Mouse (Mus musculus) heart, postnatal 36 days (tissue): ENCODE results near the gene Cd3g. TPM values are rescaled to one million over a fixed set of nuclear protein-coding genes. Genes with fewer than 3 reads are reported as not detected.

Experiments
- DNase-seq, 2 experiments: peaks; one replicate each; pipeline ENCODE4 v3.0.0; 2021 to 2022
- intact Hi-C: fragments of 180-260 bp; cut with DNase I; formaldehyde crosslinking; loops from one replicate; pipeline ENCODE4 v1.15.1; 2025
- total RNA-seq, 2 experiments: library from RNA; stranded (reverse); gene quantifications; 2 replicates each; pipeline ENCODE4 v1.2.3; 2021

The Cd3g gene
- not detected for total RNA-seq

DNA sequence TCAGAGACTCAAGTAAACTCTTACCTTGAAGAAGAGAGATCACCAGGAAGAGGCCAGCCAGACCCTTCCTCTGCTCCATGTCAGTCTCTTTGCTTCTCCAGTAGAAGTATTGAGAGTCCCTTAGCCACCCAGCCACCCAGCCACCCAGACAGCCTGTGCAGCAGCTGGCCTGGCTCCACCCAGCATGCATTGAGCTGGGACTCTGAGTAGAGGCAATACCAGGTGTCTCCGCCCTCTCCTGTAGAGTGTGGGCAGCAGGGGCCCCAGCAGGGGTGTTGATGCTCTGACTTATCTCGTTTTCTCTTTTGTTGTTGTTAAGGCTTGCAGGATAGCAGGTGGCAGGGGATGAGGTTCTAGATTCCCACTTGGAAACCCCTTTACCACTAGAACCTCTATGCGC lies at the start of gene Cd3g:
Gene Cd3g, minus strand, starts transcription at position 190 of the 400 bp plus-strand sequence.
- intact Hi-C loops = no loop called here
- no peak for DNase-seq

GRCm38 (mm10) chr9:45027376-45027775 lies 47.1 kb upstream of the Cd3g start:
- intact Hi-C loops = no loop called here

GRCm38 (mm10) chr9:45024187-45024586 lies 44.0 kb upstream of the Cd3g start:
- intact Hi-C loops = no loop called here
- DNase-seq = no peak

More at GRCm38 (mm10) chr9:45027376-45027775, 47.1 kb upstream of the Cd3g start:
- DNase-seq = no peak

GRCm38 (mm10) chr9:45023638-45024037 lies 43.4 kb upstream of the Cd3g start:
- intact Hi-C loops = loop anchor here (1.0 kb wide), 1 partner anchor 25 kb away; no protein-coding TSS in a partner anchor
- DNase-seq = no peak

DNA sequence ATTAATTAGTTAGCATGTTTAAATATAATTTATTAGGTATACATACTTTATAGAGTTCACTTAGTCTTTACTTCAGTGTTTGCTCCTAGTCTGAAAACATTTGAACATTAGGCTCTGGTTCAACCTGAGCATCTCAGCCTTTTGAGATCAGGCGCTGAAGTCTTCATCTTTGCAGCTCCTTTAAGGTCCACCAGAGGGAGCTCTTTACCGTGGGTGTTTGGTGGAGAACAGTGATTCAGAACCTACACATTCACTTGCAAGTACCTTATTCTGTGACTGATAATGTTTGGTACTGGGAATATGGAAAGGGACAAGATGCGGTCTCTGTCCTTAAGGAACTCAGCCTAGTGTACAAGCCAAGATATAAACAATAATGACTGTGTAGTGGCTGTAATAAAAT lies 42.6 kb upstream of the Cd3g start:
- intact Hi-C loops = loop anchor here (1.0 kb wide), 2 partner anchors 26 to 124 kb away; no protein-coding TSS in a partner anchor
- DNase-seq = peak; percentile 44 to 53

DNA sequence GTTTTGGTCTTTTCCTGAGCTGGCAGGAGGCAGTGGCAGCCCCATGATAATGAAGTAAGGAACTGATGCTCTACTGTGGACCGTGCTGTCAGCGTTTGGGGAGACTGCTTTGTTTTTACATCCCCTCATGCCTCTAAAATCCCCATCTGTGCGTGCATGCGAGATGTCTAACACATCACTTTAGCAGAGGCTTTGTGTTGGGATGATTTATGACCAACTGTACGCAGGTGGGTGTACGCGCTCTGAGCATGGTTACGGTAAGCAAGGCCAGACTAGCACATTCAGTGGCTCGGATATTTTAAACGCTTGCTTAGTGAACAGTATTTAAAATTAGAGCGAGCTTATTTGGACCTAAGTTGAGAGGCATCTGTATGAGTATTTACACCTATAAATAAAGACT lies 37.8 kb upstream of the Cd3g start:
- intact Hi-C loops = no loop called here
- DNase-seq = no peak

- intact Hi-C loops = no loop called here
- no peak for DNase-seq
Measured at GRCm38 (mm10) chr9:45015841-45016240, 35.6 kb upstream of the Cd3g start.

DNA sequence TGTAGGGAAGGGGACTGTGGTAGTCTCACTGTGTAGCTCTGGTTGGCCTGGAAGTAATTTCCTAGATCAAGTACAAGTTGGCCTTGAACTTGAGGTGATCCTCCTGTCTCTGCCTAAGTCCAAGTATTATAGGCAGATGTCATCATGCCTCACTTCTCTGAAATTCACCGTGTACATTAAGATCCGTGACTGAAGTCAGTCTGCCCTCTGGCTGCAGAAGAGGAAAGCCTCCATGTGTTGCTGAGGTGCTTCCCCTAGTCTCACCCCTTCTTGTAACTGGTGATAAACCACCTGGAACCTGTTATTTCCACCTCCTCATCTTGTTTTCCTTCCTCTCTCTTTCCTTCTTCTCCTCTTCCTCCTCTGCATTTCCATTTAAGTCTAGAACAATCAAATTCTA lies 34.6 kb upstream of the Cd3g start:
- intact Hi-C loops = no loop called here
- DNase-seq = no peak

DNA sequence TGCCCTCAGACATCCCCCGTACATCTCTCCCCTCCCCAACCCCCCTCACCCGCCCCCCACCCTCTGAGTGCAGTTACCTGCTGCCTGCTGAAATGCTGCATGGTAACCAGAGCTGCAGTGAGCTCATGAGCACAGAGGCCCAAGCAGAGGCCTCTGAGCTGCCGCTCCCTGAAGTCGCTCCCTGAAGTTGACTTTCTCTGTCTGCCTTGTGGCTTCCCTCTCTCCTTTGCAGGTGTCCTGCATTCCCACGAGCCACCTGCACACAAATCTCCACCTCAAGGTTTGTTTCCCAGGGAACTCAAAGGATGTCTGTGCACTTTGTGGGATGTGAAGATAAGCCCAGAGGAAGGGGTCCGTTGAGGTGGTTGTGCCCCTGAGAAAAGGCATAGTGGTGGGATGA lies 31.1 kb upstream of the Cd3g start:
- no peak for DNase-seq
- intact Hi-C loops = no loop called here

DNA sequence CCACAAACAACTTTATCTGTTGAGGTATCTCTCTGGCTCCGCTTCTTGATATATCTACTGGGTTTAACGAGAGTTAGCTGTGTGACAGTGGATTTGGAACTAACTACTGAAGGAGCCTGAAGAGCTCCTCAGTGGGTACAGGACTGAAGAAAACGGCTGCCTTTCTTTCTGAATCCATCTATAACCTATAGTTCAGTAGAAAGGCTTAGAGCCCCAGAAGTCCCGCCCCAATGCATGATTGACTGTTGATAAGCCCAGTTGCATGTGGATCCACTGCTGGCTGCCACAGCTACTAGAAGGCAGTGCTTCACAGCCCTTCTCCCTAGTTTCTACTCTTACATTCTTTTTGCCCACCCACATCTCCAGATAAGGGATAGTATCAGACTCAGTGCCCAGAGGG lies 30.2 kb upstream of the Cd3g start:
- no peak for DNase-seq
- intact Hi-C loops = no loop called here

DNA sequence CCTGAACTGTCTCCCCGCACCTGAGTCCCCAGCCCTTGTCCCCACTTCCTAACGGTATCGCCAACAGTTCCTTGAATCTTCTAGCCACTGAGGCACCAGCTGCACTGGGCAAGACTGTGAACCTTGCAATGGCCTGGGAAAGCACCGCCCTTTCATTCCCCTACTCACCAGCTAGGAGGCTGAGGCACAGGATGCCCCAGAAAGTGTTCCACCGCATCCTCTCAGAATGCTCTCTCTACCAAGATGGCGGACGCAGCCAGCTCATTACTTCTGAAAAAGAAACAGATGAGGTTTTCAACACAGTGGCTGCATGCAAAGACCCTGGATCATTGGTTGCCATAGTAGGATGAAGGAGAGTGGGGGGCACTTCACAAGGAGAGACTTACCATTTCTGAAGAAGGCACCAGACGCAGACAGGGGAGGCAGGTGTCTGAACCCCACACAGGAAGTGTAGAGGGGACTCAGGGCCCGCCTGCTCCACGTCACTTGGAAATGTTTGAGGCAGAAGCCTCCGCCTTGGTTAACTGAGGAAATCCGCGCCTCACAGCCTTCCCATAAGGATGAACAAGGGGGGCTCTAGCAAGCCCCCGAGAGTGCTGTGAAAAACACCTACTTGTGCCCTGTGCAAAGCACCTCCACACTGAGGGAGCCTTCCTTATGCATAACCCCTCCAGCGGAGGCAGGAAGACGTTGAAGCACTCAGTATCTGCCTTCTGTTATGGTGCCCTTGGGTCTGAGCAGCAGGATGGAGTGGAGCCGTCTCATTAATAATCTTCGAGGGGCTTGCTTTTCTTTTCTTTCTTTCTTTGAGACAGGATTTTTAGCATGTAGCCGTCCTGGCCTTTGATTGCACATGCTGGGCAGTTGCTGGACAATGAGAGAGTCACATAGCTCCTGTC lies 29.2 kb upstream of the Cd3g start, which contains the start of gene Cd3e:
Gene Cd3e, minus strand, starts transcription at position 448 of the 899 bp plus-strand sequence.
- DNase-seq = no peak
- intact Hi-C loops = no loop called here

- intact Hi-C loops = no loop called here
- DNase-seq = no peak
Measured at GRCm38 (mm10) chr9:45008342-45008741, 28.1 kb upstream of the Cd3g start.

GRCm38 (mm10) chr9:45007404-45007803 lies 27.2 kb upstream of the Cd3g start:
- DNase-seq = no peak
- intact Hi-C loops = no loop called here

DNA sequence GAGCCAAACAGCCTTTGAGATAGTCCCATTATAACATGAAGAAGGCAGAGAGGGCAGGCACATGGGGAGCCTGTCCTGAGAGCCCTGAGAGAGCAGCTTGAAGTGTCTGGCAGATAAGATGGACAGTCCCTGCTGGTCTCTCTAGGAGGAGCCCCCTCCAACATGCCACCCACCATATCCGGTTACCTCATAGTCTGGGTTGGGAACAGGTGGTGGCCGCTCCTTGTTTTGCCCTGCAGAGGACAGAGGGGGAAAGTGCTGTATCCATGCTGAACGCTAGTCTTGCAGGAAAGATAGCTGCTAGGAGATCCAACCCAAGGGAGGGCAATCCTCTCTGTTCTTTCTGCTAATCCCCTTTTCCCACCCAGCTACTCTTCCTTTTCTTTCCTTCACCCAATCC lies 20.0 kb upstream of the Cd3g start:
- intact Hi-C loops = no loop called here
- DNase-seq = no peak

DNA sequence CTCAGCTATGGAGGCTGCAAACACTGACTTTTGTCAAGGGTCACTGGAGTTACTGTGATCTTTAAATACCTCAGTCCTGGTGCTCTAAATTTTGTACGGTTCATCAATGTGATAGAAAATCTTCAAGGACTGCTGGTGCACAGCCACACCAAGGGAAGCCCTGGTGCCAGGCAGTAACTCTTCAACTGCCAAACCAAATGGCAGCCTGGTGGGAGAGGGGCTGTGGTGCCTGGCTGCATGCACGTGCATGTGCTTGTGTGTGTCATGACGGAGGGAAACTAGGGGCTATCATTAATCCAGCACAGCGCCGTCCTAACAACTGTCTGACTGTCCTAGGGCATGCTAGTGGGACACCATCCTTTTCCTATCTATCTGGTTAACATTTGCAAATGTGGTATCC lies 19.5 kb upstream of the Cd3g start:
- no peak for DNase-seq

DNA sequence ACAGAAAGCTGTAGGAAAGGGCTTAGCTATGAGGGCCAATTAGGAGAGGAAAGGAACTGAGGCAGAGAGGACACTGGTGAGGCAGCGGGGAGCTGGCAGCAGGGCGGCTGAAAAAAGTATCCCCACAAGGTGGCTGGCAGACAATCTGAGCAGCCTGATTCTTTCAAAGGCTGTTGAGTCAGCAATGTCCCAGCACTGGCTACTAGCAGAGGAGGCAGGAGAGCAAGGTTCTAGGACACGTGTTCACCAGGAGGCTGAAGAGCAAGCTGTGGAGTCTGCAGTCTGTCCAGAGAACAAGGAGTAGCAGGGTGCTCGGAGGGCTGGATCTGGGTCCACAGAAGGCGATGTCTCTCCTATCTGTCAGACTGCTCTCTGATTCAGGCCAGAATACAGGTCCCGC lies 18.9 kb upstream of the Cd3g start:
- intact Hi-C loops = no loop called here
- no peak for DNase-seq

More for the DNA sequence above, 19.5 kb upstream of the Cd3g start:
- intact Hi-C loops = no loop called here

DNA sequence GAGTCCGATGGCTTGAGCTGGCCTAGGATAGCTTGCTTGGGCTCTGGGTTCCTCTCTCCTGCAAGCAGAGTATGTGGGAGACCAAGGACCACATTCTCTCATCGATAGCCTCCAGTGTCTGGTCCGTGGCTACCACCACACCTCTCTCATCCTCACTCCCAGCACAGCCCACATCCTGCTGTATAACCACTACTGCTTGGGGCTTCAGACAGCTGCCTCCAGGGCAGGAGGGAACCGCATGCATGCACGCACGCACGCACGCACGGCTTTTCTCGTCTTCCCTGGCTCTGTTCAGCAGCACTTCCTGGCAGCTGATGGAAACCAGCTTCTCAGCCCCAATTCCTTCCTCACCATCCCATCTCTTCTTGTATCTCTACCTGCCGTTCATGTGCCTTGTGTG lies 17.9 kb upstream of the Cd3g start:
- no peak for DNase-seq
- intact Hi-C loops = no loop called here

DNA sequence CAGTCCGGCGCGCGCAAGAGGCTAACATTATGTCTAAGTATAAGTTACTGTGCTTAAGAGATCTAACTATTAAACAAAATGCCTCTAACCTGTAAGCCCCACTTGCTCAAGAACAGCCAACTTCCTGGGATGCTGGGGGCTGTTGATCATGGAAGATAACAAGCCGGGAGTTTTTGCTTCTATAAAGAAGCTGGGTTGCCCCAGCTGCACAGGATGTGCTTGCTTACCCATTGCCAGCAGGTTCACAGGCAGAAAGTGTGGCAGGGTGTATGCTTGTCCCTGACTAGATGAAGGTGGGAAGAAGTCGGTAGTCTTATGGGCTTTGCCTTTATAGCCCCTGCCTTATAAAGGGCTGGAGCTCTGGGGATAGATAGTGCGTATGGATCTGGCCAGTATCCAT lies 16.4 kb upstream of the Cd3g start:
- intact Hi-C loops = no loop called here
- DNase-seq = no peak

GRCm38 (mm10) chr9:44994962-44995361 lies 14.7 kb upstream of the Cd3g start:
- DNase-seq = no peak

GRCm38 (mm10) chr9:44993268-44993667 lies 13.0 kb upstream of the Cd3g start:
- intact Hi-C loops = no loop called here
- no peak for DNase-seq

More at GRCm38 (mm10) chr9:44994962-44995361, 14.7 kb upstream of the Cd3g start:
- intact Hi-C loops = no loop called here

DNA sequence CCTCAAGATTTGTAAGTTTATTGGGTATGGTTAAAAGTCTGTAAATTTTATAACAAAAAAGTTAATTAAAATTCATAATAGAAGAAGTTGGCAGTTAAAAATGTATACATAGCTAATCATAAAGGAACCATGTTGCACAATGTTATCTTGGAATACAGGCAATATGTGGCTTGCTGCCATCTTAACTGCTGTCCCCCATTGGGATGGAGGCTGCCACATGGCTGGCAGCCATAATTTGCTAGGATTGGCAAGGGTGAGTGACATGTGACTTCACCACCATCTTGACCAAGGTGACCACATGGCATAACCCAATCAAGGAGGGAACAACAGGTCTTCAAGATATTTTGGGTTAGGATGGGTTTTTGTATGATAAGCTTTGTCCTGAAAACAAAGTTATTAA lies 12.0 kb upstream of the Cd3g start:
- no peak for DNase-seq

GRCm38 (mm10) chr9:44991821-44992220 lies 11.6 kb upstream of the Cd3g start:
- no peak for DNase-seq
- intact Hi-C loops = no loop called here

More for the DNA sequence above, 12.0 kb upstream of the Cd3g start:
- intact Hi-C loops = no loop called here
